Mouse (Mus musculus): ENCODE results near the gene Birc3.
"Not testable (repeated sequence)": the region's sequence is repeated elsewhere in the genome, so short reads cannot be mapped to it uniquely, and the experiment has no call there.

Gene Birc3

DNA sequence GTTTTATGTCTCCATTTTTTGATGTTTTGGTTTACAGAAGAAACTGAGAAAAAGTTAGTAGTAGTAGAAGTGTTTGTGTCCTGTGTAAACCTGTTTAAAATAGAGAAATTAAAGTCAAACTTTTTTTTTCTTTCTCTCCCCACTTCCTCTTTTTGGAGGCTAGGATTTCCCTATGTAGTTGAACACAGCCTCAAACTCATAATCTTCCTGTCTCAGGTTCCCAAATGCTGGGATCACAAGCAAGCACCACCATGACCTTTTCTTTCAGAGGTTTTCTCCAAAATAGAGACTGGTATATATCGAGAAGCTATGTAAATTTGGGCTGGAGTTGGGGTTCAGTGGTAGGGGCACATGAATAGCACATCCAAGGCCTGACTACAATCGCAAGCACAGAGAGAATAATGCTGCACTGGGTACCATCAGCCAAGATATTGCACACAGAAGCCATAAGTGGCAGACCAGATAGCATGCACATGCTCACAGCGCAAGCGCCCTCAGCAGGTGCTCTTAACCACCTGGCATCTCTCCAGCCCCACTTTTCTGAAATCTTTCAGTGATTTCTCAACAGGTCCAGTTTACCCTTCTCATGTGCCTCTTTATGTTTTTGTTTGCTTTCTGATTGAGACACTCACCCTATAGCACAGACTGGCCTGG is 4.0 kb downstream of the Birc3 start:
- in situ Hi-C loops (cut with MboI; ENCODE audit: low sequenced_read_pairs), result no loop called here

DNA sequence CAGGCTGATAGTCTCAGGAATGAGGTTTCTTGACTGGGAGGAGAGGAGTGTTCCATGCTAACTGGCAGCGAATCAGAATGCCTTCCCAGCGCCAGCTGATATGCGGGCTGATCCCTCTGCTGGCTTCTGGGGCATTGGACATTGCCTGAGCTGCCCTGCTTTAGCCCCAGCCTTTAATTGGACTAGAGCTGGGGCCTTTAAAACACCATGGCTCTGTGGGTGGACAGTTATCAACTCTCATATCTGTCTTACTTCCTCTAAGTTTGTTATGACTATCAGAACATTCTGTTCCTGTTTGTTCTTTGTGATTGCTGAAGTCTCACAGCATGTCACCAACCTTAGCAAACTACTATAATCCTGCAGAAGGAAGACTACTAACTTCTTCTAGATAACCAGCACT is 5.0 kb downstream of the Birc3 start:
- in situ Hi-C loops (cut with MboI; ENCODE audit: low sequenced_read_pairs), result no loop called here

DNA sequence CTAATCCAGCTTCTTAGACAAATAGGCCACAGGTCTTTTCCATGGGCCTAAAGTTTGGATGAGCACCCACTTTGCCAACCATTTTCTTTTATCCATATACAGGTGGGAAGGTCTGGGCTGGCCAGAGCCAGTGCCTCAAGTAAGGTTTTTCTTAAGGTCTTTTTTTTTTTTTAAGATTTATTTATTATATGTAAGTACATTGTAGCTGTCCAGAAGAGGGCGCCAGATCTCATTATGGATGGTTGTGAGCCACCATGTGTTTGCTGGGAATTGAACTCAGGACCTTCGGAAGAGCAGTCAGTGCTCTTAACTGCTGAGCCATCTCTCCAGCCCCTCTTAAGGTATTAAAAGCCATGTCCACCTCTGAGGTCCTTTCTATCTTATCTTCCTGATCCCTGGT is 6.0 kb downstream of the Birc3 start:
- in situ Hi-C loops (cut with MboI; ENCODE audit: low sequenced_read_pairs), result not testable (repeated sequence)

DNA sequence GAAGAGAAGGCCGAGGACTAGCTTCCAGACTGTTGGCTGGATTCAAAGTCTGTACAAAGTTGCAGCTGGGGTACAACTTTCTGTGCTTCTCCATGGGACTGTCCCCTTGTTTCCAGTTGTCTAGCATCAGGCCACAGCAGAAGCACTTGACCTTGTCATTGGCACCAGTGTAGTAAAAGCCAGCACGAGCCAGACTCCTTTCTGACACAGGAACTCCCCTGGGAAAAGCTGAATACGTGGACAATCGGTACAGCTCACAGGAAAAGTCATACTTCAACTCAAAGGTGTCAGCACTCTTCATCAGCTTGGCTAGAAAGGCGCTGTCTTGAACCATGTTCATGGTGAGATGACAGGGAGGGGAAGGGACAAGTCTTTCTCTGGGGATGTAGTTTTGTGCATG is 12.0 kb downstream of the Birc3 start:
- in situ Hi-C loops (cut with MboI; ENCODE audit: low sequenced_read_pairs), result no loop called here

DNA sequence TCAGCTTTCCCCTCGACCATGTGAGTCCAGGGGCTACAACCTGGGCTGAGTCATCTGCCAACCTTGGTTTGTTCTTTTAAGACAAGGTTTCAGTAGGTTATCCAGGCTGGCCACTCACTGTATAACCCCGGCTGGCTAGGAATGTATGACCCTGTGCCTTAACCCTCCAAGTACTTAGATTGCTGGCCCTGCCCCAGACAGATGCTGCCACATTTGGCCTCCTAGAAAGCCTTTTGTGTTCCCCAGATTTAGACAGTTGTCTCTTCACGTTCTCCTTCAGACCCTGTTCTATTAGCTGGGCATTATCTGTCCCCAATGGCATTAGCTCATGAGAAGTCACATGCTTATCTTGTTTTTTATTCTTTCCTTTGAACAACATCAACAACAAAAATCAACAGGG is 17.1 kb downstream of the Birc3 start:
- in situ Hi-C loops (cut with MboI; ENCODE audit: low sequenced_read_pairs), result no loop called here

DNA sequence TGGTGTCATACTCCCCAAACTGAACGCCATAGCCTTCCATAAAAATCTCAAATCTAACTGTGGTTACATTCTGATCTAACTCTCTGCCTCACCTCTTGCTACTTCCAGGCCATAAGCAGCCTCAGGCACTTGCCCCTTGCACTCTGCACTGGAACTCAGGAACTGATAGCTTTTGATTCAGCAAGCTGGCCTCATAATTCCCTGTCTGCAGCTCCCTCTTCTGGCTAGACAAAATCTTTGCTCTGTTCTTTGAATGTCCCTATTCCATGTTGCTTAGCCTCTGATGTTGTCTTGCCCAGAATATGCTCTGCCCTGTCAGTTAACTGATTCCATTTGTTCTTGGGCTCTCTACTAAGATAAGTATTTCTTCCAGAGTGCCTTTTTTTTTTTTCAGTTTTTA is 17.6 kb downstream of the Birc3 start:
- in situ Hi-C loops (cut with MboI; ENCODE audit: low sequenced_read_pairs), result no loop called here

DNA sequence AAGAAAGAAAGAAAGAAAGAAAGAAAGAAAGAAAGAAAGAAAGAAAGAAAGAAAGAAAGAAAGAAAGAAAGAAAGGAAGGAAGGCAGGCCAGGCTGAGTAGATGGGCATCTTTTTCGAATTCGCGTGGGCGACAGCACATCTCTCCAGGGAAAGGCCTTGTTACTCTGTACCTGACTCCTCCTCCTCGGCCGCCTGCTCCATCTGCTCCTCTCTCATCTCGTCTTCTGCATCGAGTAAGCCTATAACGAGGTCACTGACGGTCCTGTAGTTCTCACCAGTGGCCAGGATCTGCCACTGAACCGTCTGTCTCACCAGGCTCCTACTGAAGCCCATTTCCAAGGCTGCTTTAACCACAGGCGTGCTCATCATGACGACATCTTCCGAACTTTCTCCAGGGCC is 18.8 kb downstream of the Birc3 start:
- in situ Hi-C loops (cut with MboI; ENCODE audit: low sequenced_read_pairs), result not testable (repeated sequence)

DNA sequence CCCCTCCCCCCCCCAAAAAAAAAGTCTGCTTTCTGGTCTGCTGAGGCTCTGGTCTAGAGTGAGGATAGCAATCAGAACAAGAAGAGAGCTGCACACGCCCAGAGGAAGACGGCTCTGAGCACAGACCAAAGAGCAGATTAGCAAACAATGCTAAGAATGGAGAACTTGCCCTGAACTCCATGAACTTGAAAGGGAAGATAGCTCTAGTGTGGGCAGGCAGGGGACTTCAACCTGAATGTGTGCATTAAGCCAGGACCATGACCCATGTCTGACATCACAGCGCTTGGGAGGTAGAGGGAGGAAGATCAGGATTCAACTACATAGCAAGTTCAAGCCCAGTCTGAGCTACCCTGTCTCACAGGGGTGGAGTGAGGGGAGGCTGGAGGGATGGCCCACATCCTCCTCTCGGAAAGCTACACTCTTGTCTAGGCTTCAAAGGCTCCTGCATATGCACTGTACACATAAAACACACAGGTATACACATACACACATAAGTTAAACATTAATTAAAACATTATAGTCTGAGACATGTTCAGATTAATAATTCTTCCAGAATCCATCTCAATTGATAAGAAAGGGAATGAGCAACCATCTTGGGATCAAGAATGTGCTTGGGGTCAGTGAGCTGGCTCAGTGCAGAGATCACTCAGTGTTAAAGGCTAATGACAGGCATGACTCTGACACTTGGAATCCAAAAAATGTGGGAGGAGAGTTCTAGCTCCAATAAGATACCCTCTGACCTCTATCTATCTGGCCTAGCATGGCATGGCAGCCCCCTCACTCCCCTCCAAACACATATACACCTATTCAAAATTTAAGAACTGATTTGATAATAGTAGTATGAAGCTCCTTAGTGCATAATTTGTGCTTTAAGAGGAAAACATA is 20.4 kb downstream of the Birc3 start:
- in situ Hi-C loops (cut with MboI; ENCODE audit: low sequenced_read_pairs), result no loop called here

DNA sequence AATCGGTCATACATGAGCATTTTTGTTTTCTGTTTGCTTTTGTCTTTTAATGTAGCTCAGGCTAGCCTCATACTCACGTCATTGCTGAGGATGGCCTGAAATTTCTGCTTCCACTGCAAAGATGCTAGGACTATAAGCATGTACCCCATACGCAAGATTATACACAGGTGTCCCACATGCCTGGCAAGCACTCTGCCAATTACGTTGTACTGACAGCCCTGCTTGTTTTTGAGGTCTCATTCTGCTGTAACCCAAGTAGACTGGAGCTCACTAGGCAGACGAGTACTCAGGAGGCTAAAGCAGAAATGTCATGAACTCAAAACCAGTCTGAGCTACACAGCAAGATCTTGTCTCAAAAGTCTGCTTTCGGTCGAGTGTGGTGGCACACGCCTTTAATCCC is 21.1 kb downstream of the Birc3 start:
- in situ Hi-C loops (cut with MboI; ENCODE audit: low sequenced_read_pairs), result no loop called here

DNA sequence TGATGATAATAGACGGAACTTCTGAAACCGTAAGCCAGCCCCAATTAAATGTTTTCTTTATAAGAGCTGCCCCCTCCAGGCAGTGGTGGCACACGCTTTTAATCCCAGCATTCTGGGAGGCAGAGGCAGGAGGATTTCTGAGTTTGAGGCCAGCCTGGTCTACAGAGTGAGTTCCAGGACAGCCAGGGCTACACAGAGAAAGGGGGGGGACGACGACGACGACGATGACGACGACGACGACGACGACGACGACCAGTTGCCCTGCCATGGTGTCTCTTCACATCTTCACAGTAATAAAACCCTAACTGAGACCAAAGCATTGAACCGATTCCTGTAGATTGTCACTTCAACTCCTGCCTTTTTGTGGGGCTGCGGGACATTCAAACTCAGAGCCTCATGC is 24.8 kb downstream of the Birc3 start:
- in situ Hi-C loops (cut with MboI; ENCODE audit: low sequenced_read_pairs), result no loop called here

DNA sequence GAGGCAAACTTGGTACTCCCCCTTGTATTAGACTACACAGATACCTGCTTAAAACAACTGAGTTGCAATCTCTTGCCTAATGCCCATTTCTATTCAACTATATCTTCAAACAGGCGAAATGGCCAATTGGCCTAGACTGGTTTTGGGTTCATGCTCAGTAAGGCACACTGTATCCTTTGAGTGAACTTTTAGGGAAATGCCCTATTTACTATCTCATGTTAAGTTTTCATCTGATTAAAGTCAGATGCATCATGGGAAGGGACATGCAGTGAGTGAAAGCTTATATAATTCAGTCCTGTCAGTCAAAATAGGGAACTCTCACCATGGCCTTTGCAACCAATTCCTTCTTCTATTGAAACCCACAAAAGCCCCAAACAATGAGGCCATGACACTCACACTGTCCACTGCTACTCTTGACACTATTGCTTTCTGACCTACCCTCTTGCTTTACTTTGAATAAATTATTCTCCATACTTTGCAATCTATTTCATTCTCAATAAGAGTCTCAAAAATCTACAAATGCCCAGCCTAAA is 26.3 kb downstream of the Birc3 start:
- in situ Hi-C loops (cut with MboI; ENCODE audit: low sequenced_read_pairs), result no loop called here

DNA sequence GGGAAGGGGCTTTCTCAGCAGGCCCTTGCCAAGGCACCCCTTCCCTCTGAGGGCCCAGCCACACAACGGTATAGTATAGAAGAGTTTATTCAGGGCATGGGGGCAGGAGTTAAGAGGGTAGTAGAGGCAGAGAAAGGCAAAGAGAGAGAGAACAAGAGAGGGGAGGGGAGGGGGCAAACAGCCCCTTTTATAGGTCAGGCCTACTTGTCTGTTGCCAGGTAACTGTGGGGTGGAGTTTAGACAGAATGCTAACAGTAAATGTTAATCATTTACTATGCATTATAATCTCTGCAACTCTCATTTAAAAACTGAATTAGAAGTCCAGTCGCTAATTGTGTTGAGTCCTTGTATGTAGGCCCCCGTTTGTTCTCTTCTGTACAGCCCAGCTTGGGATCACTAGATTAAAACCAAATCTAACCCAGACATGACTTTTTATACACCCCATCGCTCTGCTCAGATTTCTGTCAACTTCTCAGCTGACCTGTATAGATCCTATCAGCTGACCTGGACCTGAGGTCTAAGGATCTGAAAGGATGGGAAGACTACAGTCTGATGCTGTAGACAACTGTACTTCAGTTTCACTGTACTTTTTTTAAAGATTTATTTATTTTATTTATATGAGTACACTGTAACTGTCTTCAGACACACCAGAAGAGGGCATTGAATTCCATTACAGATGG is 27.6 kb downstream of the Birc3 start:
- in situ Hi-C loops (cut with MboI; ENCODE audit: low sequenced_read_pairs), result no loop called here

DNA sequence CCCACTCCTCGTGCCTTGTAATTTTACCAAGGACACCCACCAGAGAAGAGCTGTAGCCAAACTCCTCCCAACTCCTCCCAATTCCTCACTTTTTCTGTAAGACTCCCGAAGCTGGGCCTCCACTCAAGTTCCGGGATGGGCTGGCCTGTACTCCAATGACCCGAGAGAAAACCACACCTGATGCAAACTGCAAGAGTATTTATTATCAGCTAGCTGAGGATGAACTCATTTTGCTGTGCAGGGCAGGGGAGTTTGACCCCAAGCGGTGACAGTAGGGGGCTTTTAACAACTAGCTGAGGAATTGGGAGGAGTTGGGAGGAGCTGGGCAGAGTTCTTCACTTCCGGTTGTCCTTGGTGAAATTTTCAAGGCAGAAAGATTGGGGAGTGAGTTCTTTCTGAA is 31.8 kb downstream of the Birc3 start:
- in situ Hi-C loops (cut with MboI; ENCODE audit: low sequenced_read_pairs), result no loop called here

DNA sequence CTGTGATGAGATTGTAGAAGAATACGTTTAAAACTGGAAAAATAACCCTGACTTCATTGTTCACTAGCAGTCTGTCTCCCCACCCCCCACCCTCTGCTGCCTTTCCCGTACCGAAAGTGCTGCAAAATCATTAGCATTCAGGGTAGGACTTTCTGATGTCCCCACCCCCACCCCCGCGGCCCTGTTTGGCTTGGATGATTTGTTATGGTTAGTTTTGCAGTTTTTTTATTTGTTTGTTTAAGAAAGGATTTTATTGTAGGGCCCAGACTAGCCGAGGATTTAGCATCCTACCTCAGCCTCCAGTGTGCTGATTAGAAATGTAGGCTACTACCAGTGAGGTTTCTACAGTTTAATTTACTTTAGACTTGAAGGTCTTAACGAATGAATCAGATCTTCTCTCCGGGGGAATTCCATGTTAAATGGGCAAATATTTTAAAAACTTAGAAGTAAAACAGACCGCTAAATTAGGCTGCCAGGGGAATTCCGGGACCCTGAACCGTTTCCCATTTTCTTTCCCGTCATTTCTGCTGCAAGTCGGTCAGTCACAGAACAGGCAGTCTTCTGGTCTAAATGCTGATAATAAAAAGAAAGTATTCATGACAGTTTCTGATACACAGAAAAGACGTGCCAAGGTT is 35.1 kb downstream of the Birc3 start:
- in situ Hi-C loops (cut with MboI; ENCODE audit: low sequenced_read_pairs), result no loop called here

DNA sequence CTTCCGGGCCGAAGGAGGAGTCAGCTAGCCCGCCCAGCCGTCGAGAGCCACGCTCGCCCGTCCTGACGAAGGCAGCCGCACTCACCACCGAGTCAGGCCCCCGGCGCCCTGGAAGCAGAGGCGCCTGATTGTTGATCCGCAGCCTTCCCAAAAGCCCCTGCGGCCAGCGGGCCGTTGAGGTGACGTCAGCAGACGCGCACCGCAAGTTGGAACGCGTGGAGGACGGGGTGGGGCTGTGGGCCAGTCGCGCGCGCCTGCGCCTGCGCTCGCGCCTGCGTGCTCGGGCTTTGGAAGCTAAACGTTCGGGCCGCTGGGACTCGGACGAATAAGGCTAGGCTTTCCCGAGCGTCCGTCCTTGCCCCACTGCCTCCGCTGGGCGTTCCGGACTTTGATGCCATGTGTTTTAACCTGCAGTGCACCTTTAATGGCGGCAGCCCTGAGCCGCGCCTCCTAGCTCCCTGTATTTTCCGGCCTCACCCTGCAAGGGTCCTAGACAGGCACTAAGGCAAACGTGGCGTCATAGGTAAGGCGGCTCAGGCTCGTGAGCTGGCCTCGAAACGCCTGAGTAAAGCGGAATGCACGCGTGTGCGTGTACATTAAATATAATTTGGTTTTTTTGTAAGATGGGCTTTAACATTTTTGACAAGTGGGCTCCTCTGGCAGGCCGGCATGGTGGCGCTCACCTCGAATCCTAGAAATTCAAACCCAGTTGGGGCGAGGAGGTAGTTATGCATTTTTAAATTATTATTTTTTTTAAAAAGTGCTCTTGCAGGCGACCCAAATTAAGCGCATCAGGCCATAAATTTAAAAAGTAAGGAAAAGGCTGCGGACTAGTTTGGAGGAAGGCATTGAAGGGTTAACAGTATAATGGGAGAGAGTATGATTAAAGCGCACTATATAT is 35.8 kb downstream of the Birc3 start, which contains the start of gene Birc2:
TSS of gene Birc2 (minus strand) at position 160 of the 901 bp plus-strand sequence.
- in situ Hi-C loops (cut with MboI; ENCODE audit: low sequenced_read_pairs), result no loop called here

DNA sequence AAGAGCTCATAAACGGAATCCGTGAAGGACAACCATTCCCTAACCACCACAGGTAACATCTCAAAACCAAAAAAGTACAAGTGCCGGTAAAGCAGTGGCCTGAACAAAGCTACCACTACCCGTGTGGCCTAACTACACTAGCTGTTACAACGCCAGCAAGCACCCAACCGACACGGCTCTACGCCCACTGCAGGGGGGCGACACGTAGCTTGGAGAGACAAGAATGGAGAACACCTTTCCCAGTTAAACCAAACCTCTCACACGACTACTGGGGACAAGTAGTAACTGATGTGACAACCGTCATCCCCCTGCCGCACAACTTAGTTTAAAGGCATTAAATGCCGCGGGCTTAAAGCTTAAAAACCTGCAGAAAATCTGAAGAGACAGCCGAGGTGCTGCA is 36.7 kb downstream of the Birc3 start:
- in situ Hi-C loops (cut with MboI; ENCODE audit: low sequenced_read_pairs), result no loop called here

DNA sequence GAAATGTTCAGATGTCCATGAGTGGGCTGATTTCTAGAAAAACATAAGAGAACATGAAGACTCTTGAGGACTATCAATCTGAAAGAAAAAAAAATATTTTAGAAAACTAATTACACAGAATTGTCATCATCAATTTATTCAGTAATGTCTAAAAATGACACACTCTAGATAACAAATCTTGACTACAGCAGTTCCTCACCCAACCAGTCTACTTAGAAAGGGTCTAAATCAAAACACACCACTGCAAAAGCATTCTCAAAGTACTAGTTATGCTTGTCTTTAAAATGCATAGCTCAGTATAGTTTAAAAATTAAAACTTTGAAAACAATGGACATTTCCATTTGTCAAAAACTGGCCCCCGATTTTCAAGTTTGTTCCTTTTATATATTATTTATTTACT is 37.7 kb downstream of the Birc3 start:
- in situ Hi-C loops (cut with MboI; ENCODE audit: low sequenced_read_pairs), result no loop called here

DNA sequence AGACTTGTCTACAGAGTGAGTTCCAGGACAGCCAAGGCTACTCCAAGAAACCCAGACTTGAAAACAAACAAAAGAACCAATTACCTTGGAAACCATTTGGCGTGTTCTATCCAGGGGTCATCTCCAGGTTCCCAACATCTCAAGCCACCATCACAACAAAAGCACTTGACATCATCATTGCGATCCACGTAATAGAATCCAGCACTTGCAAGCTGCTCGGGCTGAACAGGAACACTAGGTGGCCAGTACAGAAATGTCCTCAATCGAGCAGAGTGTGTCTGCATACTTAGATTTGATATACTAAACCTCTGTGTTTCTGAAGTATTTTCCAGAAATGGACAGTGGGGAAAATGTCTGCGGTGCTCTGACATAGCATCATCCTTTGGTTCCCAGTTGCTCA is 39.6 kb downstream of the Birc3 start:
- in situ Hi-C loops (cut with MboI; ENCODE audit: low sequenced_read_pairs), result no loop called here

DNA sequence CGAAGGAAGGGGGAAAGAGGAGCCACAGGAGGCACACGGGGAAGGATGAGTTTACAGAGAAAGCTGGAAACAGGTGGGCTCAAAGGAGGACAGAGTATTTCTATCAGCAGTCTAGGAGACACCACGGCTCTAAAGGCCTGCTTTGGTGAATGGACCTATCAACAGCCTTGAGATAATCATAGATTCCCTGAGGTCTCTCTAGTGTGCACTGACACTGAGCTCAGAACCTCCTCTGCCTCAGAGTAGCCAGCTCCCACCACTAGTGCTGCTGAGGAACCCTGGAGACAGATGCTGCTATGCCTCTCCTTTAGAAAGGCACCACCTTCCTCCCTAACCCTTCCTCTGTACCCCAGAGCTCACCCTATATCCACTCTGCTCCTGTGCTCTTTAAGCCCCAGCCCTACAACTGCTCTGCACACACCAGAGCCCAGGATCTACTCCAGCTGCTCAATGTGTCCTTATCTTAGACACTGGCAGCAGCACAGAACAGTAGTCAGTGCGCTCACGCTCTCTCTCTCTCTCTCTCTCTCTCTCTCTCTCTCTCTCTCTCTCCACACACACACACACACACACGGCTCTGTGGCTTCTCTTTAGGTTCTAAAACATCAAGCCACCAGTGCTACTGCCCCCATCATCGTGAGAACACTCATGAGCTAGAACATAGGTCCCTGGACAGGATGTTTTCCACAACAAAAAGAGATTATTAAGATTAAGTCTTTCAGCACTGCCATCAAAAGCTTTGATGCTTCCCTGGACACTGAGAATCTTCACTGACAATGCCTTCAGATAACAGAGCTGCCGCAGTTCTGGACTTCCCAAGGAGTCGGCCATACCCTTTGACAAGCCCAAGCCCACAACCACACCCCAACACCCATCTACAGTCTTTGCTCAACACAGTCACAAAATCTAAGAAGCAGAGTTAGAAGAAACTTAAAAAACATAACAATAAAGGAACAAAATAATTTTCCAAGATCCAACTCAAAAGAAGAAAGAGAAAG is 43.2 kb downstream of the Birc3 start:
- in situ Hi-C loops (cut with MboI; ENCODE audit: low sequenced_read_pairs), result no loop called here
